Mouse (Mus musculus): ENCODE measurements at regions not wholly inside any gene's neighbourhood (a gene's known extent, or its start where the extent isn't known, plus 50 kb on each side); places are given as distances from the start of the nearest gene placed in this dataset.
"Not testable (repeated sequence)": the region's sequence is repeated elsewhere in the genome, so short reads cannot be mapped to it uniquely, and the experiment has no call there.

DNA sequence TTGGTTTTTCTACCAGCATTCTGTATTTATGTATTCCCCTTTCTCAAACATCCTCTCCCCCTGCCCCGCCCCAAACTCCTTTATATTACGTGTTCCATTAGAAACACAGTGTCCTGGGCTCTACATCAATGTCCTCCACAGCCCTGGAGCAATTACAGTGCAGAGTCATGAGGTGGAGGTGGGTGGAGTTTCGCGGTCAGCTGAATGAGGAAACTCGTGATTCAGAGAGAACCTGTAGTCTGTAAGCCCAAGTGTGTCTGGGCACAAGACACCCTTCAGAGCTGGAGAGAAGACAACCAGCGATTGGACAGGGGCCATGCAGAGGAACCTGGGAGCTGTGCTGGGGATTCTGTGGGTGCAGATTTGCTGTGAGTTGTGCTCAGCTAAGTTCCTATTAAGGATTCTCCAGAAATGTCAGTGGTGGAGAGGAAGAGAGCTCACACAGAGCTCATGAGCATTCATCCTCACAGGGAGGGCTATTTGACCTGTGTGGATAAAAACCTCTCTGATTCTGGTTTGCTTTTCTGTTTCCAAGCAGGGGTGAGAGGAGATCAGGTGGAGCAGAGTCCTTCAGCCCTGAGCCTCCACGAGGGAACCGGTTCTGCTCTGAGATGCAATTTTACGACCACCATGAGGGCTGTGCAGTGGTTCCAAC lies 570.4 kb downstream of the Dad1 start:
- TF ChIP-seq CTCF (IDR thresholded peaks at IDR 0.05; ENCODE audit: borderline replicate concordance, control insufficient read depth, extremely low read depth, insufficient read depth, low read length, poor library complexity); POLR2A (IDR thresholded peaks at IDR 0.05; ENCODE audit: control insufficient read depth, extremely low read depth, insufficient read depth, low read length, poor library complexity): not testable (repeated sequence)
